Mouse (Mus musculus): ENCODE results near the gene Gm20388.

- no peak for TF ChIP-seq POLR2A (IDR thresholded peaks at IDR 0.05; ENCODE audit: low read depth, low read length)
- TF ChIP-seq CTCF (conservative IDR thresholded peaks at IDR 0.05; ENCODE audit: insufficient read depth, insufficient read length, low read depth, low read length), result no peak
Measured at GRCm38 (mm10) chr8:120336087-120336380, 425.4 kb downstream of the Gm20388 start.

All from kidney, adult 2 months (tissue).